Mouse (Mus musculus) ES-Bruce4 (cell line): ENCODE measurements at regions not wholly inside any gene's neighbourhood (a gene's known extent, or its start where the extent isn't known, plus 50 kb on each side); places are given as distances from the start of the nearest gene placed in this dataset.

Experiments
- CTCF ChIP-seq: IDR thresholded peaks from one replicate; pipeline ENCODE4 v1.8.1; 2011; ENCODE audit warnings: low read depth, low read length
- EP300 ChIP-seq: IDR thresholded peaks from 2 replicates; pipeline ENCODE4 v1.6.1; 2011; ENCODE audit warnings: low read depth, low read length; ENCODE audit not compliant: insufficient read depth
- POLR2A ChIP-seq: IDR thresholded peaks from one replicate; pipeline ENCODE4 v1.8.1; 2011; ENCODE audit warnings: low read length; ENCODE audit not compliant: insufficient read depth

DNA sequence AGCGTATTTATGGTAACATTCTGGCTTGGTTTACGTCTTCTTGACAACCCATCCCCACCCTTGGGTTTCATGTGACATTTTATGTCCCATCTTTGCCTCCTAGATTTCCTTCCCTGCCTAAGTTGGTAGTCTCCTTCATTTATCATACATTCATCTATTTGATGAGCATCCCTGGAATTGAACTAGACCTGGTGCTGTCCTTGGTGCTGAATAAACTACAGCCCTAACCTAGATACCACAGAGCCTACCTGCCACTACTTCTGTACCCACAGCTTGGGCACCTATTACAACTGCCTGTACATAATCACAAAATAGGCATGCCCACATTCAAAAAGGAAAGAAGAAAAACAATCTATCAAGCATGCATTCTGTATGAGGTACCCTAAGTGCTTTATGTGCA lies 103.8 kb upstream of the Rack1 start:
- TF ChIP-seq CTCF (no peak), POLR2A (no peak), EP300 (no peak)
